Mouse (Mus musculus) embryo, embryonic 9.5 days (tissue): ENCODE measurements around the gene Gm5798.
"Not testable (repeated sequence)": the region's sequence is repeated elsewhere in the genome, so short reads cannot be mapped to it uniquely, and the experiment has no call there.

Experiments
- DNase-seq: peaks from one replicate; pipeline ENCODE4 v3.0.0-alpha.2; 2017; ENCODE audit errors: extremely low spot score

The Gm5798 gene

DNA sequence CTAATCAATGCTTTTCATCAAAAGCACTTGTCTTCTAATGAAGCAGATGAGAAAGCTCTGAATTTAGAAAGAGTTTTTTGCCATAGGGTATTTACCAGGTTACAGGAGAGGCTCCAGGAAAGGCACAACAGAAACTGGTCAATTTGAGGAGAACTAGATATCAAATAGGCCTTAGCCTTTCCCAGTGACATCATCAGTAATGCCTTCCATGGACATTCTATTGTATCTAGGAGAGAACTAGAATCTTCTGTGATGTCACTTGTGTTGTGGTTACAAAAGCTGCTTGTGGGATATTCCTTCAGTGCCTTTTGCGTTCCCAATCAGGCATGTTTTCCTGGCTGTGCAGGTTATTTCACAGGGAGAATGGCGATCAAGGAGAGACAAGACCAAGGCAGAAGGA, at the start of gene Gm5798:
Gene Gm5798 (plus strand): TSS at position 301 of the 400 bp plus-strand sequence.
- DNase-seq: not testable (repeated sequence)

GRCm38 (mm10) chr14:41386279-41386678, 37.9 kb downstream of the Gm5798 start, which contains the start of gene Gm7945:
Gene Gm7945 (minus strand): TSS chr14:41386379.
- not testable (repeated sequence) for DNase-seq
